Mouse (Mus musculus) hindbrain, embryonic 10.5 days (tissue): ENCODE measurements around the gene Gm5617. TPM values are rescaled to one million over a fixed set of nuclear protein-coding genes. Genes with fewer than 3 reads are reported as not detected.
"Not testable (repeated sequence)": the region's sequence is repeated elsewhere in the genome, so short reads cannot be mapped to it uniquely, and the experiment has no call there.

Source experiments
- DNase-seq: peaks from one replicate; pipeline ENCODE4 v3.0.0-alpha.2; 2017; ENCODE audit warnings: low spot score
- H3K27ac ChIP-seq: fragments of 300-500 bp; sonication (generic); 2 replicates; pipeline ENCODE4 v1.5.1; 2016; ENCODE audit warnings: mild to moderate bottlenecking, moderate library complexity
- H3K27me3 ChIP-seq: fragments of 300-500 bp; sonication (generic); 2 replicates; pipeline ENCODE4 v1.6.1; 2016; ENCODE audit warnings: mild to moderate bottlenecking; ENCODE audit not compliant: poor library complexity, insufficient read depth, severe bottlenecking
- H3K36me3 ChIP-seq: fragments of 300-500 bp; sonication (generic); 2 replicates; pipeline ENCODE4 v1.6.1; 2016; ENCODE audit warnings: mild to moderate bottlenecking, moderate library complexity
- H3K4me1 ChIP-seq: fragments of 300-500 bp; sonication (generic); replicated peaks from 2 replicates; pipeline ENCODE4 v1.6.1; 2016; ENCODE audit warnings: mild to moderate bottlenecking
- H3K4me3 ChIP-seq: fragments of 300-500 bp; sonication (generic); 2 replicates; pipeline ENCODE4 v1.5.1; 2016; ENCODE audit warnings: mild to moderate bottlenecking, moderate library complexity
- H3K9me3 ChIP-seq: fragments of 300-500 bp; sonication (generic); 2 replicates; pipeline ENCODE4 v1.6.1; 2016; ENCODE audit warnings: mild to moderate bottlenecking, moderate library complexity
- WGBS: fragments of 180-500 bp; shearing (Covaris S2); methylation state at CpG from one replicate; pipeline ENCODE4 v1.1.7; 2016; 5-methylcytosine and 5-hydroxymethylcytosine counted together
- polyA plus RNA-seq: library from polyadenylated mRNA; unstranded; fragments of >200 nt; fragmentation: Nextera tagmentation; extraction: Ambion mirVana; gene quantifications from 2 replicates; pipeline ENCODE4 v1.2.1, GENCODE M21; 2016

The Gm5617 gene
- polyA plus RNA-seq, result 31.2 and 41.3 TPM in 2 replicates

DNA sequence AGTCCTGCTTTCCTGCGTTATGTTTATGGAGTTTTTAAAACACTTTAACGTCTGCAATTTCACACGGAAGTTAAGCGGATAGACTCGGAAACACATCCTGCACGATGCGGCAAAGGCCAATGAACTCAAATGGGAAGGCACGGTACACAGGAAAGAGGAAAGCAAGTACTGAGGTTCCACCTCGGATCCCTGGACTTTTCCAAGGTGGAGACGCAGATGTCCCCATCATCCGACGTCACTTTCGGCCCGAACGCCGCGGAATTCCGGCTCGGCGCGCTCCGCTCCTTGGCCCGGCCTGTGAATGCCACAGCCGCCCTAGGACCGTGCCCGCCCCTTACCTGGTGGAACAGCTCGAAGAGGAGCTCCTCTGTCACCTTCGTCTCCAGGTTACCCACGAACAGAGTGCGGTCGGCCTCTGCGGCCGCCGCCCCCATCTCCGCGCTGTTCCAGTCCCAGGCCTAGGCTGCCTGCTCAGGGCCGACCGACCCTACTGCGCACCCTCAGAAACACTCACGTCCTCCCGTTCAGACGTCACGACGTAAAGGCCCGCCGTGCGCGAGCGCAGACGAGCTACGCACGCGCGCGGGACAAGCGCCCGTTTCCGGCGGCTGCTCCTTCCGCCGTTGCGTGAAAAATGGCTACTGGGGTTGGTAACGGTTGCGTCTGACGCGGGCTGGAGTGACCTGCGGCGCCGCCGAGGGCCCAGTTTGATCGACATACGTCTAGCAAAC is at the start of gene Gm5617, which contains the start of gene Rbm7:
Gene Gm5617 (plus strand): TSS at position 626 of the 731 bp plus-strand sequence.
Gene Rbm7 (minus strand): TSS at position 483 of the 731 bp plus-strand sequence.
- WGBS, result under 1% methylated on average over 72 of the region's 72 CpGs
- Histone ChIP-seq H3K4me1 (peaks cover 21% of the 10 kb centered on the region), H3K4me3 (peak within 1 kb of the TSS; percentile 91)

DNA sequence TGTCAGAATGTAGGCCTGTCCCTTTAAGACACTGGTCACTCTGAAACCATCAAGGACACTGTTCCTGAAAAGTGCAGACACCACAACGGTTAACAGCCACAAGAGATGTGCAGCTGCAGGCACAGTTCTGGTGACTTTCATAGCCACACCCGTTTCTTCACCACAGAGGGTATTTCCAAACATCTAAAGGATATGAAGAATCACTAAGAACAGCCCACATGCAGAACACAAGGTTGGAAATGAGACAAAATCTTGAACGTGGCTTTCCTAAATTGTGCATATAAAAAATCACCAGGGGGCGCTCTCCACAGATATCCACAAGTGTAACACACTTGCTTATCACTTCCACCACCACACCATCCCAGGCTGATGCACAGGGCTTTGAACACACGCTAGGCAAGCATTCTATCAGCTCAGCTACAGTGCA is 47.4 kb upstream of the Gm5617 start:
- 40% methylated on average over 5 of the region's 5 CpGs for WGBS
- no peaks in the 10 kb centered on the region for H3K4me1 ChIP-seq
- H3K36me3 ChIP-seq, result no peaks in the 10 kb centered on the region
- no peak overlapping the region for H3K27ac ChIP-seq
- no peaks in the 10 kb centered on the region for H3K27me3 ChIP-seq
- no peak overlapping the region for H3K4me3 ChIP-seq
- no peak for DNase-seq
- H3K9me3 ChIP-seq, result no peaks in the 10 kb centered on the region

More for the DNA sequence above, at the start of gene Gm5617, which contains the start of gene Rbm7:
- no peaks in the 10 kb centered on the region for H3K9me3 ChIP-seq
- peak; percentile 94 for DNase-seq
- H3K27me3 ChIP-seq, result no peaks in the 10 kb centered on the region
- peaks cover 37% of the 10 kb centered on the region for H3K36me3 ChIP-seq
- H3K27ac ChIP-seq, result peak within 1 kb of the TSS; percentile 96

DNA sequence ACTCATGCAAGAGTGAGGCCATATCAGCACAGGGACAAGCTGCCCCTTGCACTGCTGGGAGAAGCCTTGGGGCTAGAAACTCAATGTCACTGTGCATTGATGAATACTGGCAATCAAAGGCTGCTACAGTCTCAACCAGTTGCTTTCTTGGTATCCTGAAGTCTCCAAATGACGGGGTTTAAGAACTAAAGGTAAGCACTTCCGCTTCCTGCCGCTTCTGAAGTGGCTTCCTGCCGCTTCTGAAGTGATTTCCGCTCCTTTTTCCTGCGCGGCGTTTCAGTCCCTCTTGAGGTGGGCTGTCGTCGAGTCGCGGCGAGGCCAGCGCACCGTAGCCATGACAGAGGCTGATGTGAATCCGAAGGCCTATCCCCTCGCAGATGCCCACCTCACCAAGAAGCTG is 45.2 kb upstream of the Gm5617 start:
- Histone ChIP-seq H3K27ac (no peak overlapping the region), H3K36me3 (no peaks in the 10 kb centered on the region), H3K4me1 (no peaks in the 10 kb centered on the region), H3K4me3 (no peak overlapping the region), H3K27me3 (no peaks in the 10 kb centered on the region), H3K9me3 (no peaks in the 10 kb centered on the region)
- DNase-seq, result no peak
- 89% methylated on average over 17 of the region's 17 CpGs for WGBS

DNA sequence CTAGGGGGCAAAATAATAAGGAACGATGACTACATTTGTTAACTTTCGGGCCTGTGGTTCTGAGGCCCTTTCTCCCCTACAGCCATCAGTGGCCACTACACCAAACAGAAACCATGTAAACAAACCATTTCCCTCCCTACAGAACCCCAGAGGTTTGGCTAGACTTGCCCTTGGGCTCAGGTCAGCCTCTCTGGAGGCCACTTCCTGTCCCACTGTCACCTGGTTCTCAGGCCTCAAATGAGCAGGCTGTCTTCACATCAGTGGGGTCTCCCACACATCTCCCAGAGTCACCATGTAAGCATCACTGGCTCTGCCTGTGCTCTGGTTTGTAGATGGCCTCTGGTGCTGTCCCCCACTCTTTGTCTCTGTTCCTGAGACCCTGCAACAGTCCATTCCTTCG is 39.3 kb upstream of the Gm5617 start:
- H3K4me1 ChIP-seq, result no peaks in the 10 kb centered on the region
- no peaks in the 10 kb centered on the region for H3K27me3 ChIP-seq
- H3K27ac ChIP-seq, result no peak overlapping the region
- 94% methylated on average over 3 of the region's 3 CpGs for WGBS
- H3K9me3 ChIP-seq, result no peaks in the 10 kb centered on the region
- no peak overlapping the region for H3K4me3 ChIP-seq
- H3K36me3 ChIP-seq, result no peaks in the 10 kb centered on the region
- DNase-seq, result no peak

DNA sequence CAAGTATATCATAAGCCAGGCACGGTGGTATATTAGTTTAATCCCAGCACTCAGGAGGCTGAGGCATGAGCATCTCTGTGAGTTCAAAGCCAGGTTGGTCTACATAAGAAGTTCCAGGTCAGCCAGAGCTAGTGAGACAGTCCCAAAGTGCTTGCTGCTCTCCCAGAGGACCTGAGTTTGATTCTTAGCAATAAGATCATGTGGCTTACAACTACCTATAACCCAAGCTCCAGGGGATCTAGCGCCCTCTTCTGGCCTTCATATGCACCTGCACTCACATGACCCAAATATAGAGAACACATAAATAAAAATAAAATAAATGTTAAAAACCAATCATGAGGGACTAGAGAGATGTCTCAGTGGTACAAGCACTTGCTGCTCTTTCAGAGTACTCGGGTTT is 36.4 kb upstream of the Gm5617 start:
- WGBS, result 70% methylated on average over 3 of the region's 3 CpGs
- H3K4me3 ChIP-seq, result no peak overlapping the region
- no peaks in the 10 kb centered on the region for H3K36me3 ChIP-seq
- no peak for DNase-seq
- H3K27me3 ChIP-seq, result no peaks in the 10 kb centered on the region
- H3K4me1 ChIP-seq, result no peaks in the 10 kb centered on the region
- no peaks in the 10 kb centered on the region for H3K9me3 ChIP-seq
- no peak overlapping the region for H3K27ac ChIP-seq

DNA sequence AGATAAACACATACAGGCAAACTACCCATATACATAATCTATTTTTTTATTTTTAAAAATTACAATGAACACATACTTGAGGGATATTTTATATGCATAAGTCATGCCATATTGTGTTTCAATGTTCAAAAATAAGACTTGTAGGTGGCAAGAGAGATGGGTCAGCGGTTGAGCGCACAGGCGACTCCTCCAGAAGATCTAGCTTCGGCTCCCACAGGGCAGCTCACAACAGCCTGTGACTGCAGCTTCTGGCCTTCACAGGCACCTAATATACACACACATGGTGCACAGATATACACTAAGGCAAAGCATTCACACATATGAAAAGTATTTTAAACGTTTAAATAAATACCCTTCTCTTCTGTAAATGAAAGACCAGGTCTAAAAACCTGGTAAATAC is 35.9 kb upstream of the Gm5617 start:
- H3K4me3 ChIP-seq, result no peak overlapping the region
- no peaks in the 10 kb centered on the region for H3K4me1 ChIP-seq
- WGBS, result 90% methylated on average over 5 of the region's 5 CpGs
- H3K27ac ChIP-seq, result no peak overlapping the region
- no peak for DNase-seq
- H3K27me3 ChIP-seq, result no peaks in the 10 kb centered on the region
- no peaks in the 10 kb centered on the region for H3K36me3 ChIP-seq
- H3K9me3 ChIP-seq, result no peaks in the 10 kb centered on the region

DNA sequence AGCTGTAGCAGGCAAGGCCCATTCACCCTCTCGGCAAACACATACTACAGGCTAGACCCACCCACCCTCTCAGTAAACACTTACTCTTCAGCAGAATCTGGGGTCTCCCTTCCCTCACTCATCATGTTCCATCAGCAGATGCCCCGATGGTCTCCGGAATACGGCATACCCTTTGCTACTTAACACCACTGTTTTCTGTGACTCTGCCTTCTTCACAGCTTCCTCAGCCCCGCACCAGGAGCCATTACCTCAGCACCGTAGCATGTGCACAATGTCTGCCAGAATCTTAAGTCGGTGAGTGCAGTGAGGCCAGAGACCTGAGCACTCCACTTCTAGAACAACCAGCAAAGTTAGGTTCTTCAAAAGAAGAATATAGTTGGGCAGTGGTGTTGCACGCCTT is 34.5 kb upstream of the Gm5617 start:
- Histone ChIP-seq H3K27ac (no peak overlapping the region), H3K4me3 (no peak overlapping the region), H3K36me3 (peaks cover 6% of the 10 kb centered on the region), H3K4me1 (no peaks in the 10 kb centered on the region), H3K27me3 (no peaks in the 10 kb centered on the region), H3K9me3 (peaks cover 4% of the 10 kb centered on the region; the same call in 1 of the 2 replicates)
- no peak for DNase-seq
- 92% methylated on average over 8 of the region's 8 CpGs for WGBS

DNA sequence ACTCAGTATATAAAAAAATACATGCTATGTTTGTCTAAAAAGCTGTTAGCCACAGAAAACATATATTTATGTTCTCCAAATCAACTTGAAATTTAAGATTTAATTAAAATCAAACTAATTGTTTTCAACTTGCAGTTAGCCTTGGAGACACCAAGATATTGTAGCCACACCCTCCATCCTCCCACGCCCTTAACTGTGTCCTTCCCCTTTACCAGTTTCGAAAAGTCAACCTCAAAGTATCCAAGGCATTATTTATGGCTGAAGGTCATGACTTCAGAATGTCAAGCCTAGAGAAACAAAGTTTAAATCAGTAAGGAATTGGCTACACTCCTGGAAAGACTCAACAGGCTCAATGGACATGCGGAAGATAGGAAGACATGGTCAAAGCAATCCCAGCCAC is 33.7 kb upstream of the Gm5617 start:
- no peak overlapping the region for H3K27ac ChIP-seq
- no peak for DNase-seq
- no peak overlapping the region for H3K4me3 ChIP-seq
- no peaks in the 10 kb centered on the region for H3K27me3 ChIP-seq
- H3K4me1 ChIP-seq, result no peaks in the 10 kb centered on the region
- peaks cover 9% of the 10 kb centered on the region for H3K36me3 ChIP-seq
- H3K9me3 ChIP-seq, result peaks cover 6% of the 10 kb centered on the region; the same call in 1 of the 2 replicates
- WGBS, result 93% methylated on average over 3 of the region's 3 CpGs

DNA sequence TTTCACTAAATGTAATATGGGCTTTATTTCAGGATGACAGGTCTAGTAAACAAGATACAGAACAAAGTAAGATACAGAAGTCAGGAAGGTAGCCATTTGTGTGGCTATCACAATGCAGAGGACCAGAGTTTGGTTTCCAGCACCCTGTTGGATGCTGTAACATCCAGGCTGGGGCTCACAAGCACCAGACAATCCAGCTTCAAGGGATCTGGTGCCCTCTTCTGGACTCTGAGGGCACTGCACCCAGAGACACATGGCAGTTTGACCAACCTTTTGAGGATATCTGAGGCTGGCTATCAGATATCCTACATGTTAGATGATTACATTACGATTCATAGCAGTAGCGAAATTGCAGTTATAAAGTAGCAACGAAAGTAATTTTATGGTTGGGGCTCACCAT is 29.6 kb upstream of the Gm5617 start:
- Histone ChIP-seq H3K36me3 (peaks cover 29% of the 10 kb centered on the region), H3K4me3 (no peak overlapping the region), H3K4me1 (no peaks in the 10 kb centered on the region), H3K27ac (no peak overlapping the region), H3K9me3 (peaks cover 6% of the 10 kb centered on the region; the same call in 1 of the 2 replicates), H3K27me3 (no peaks in the 10 kb centered on the region)
- DNase-seq, result no peak
- 96% methylated on average over 3 of the region's 3 CpGs for WGBS

DNA sequence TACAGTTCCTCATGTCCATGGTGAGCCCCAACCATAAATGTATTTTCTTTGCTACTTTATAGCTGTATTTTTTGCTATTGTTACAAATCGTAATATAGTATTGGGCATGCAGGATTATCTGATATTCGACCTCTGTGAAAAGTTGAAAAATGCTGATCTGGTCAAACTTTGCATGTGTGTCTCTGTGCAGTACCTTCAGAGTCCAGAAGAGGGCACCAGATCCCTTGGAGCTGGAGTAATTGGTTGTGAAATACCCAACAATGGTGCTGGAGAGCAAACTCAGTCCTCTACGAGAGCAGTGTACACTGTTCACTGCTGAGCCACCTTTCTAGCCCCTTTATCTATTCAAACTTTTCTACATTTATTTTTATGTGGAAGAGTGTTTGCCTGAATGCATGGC is 28.4 kb upstream of the Gm5617 start:
- no peak overlapping the region for H3K4me3 ChIP-seq
- 69% methylated on average over 3 of the region's 3 CpGs for WGBS
- no peaks in the 10 kb centered on the region for H3K27me3 ChIP-seq
- no peaks in the 10 kb centered on the region for H3K4me1 ChIP-seq
- peaks cover 29% of the 10 kb centered on the region for H3K36me3 ChIP-seq
- H3K9me3 ChIP-seq, result peaks cover 6% of the 10 kb centered on the region; the same call in 1 of the 2 replicates
- peak; percentile 57 for DNase-seq
- H3K27ac ChIP-seq, result no peak overlapping the region

DNA sequence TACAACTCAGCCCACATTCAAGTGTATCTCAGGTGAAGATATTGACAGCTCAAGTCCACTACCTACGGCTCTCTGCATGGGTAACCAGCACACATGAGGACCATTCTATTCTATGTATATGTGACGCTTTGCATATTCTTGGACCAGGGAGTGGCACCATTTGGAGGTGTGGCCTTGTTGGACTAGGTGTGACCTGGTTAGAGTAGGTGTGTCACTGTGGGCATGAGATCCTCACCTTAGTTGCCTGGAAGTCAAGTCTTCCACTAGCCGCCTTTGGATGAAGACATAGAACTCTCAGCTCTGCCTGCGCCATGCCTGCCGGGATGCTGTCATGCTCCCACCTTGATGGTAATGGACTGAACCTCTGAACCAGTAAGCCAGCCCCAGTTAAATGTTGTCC is 27.8 kb upstream of the Gm5617 start:
- H3K27me3 ChIP-seq, H3K4me1 ChIP-seq, H3K27ac ChIP-seq, H3K4me3 ChIP-seq, DNase-seq, H3K9me3 ChIP-seq: not testable (repeated sequence)
- 98% methylated on average over 5 of the region's 5 CpGs for WGBS
- H3K36me3 ChIP-seq, result peaks cover 34% of the 10 kb centered on the region

DNA sequence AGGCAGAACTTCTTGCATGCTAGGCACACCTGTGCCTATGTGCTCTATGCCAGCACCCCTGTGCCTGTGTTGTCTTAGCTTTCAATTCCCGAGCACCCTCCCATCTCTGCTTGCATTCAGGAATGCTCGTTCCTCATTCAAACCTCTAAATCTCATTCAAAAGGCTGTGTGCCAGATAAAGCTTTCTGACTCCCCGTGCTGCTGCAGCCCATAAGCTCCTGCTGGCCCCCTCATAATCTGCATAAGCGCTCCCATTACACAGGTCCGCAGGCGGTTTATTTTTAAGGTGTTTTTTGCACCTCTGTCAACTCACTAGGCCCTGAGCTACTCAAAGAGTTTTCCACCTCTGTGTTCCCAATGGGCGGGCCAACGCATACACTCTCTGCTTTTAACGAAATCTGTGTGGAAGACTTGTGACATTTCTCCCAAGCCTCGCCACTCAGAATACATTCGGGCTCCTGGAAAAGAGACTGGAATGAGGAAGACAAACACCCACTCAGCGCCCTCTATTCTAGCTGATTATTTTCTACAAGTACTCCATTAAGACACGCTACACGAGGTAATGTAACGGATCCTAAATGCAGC is 22.7 kb upstream of the Gm5617 start:
- DNase-seq, result no peak
- H3K27ac ChIP-seq, result no peak overlapping the region
- H3K4me3 ChIP-seq, result no peak overlapping the region
- H3K36me3 ChIP-seq, result peaks cover 51% of the 10 kb centered on the region
- H3K4me1 ChIP-seq, result no peaks in the 10 kb centered on the region
- H3K9me3 ChIP-seq, result no peaks in the 10 kb centered on the region
- no peaks in the 10 kb centered on the region for H3K27me3 ChIP-seq
- WGBS, result 90% methylated on average over 15 of the region's 15 CpGs

DNA sequence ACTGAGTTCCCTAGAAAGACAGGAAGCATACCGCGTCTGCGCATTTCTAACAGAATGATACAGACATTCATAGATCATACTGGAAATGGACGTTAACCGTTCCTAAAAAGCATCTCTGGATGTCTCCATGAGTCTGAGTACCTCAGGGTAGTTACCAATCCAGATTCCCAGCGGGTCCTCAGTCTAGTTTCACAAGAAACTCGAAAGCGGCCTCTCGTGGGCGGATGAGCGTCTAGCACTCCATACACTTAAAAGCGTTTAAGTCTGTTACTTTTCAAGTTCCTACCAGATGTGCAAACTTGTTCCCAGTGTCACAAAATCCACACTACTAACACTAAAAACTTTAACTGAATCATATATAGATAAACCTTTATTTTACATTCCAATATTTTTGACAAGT is 22.1 kb upstream of the Gm5617 start:
- WGBS, result 94% methylated on average over 12 of the region's 12 CpGs
- no peak for DNase-seq

More for the DNA sequence above, 22.1 kb upstream of the Gm5617 start:
- Histone ChIP-seq H3K36me3 (peaks cover 50% of the 10 kb centered on the region), H3K9me3 (no peaks in the 10 kb centered on the region), H3K4me3 (no peak overlapping the region), H3K4me1 (no peaks in the 10 kb centered on the region), H3K27me3 (no peaks in the 10 kb centered on the region), H3K27ac (no peak overlapping the region)
